Mouse (Mus musculus) liver, postnatal 0 days (tissue): ENCODE measurements around the gene Adap1.

Source experiments
- CTCF ChIP-seq: sonication (generic); IDR thresholded peaks from 2 replicates; pipeline ENCODE4 v1.5.1; 2016; ENCODE audit warnings: antibody characterized with exemption, low read depth
- EP300 ChIP-seq: IDR thresholded peaks from 2 replicates; pipeline ENCODE4 v1.6.1; 2016; ENCODE audit warnings: antibody characterized with exemption, low read depth, mild to moderate bottlenecking

- TF ChIP-seq CTCF (peak; percentile 42; the same call in 1 of the 2 replicates), EP300 (no peak)
These were observed at the start of gene Adap1 for GRCm38 (mm10) chr5:139325395-139325966.
